In the genomic region with DNA sequence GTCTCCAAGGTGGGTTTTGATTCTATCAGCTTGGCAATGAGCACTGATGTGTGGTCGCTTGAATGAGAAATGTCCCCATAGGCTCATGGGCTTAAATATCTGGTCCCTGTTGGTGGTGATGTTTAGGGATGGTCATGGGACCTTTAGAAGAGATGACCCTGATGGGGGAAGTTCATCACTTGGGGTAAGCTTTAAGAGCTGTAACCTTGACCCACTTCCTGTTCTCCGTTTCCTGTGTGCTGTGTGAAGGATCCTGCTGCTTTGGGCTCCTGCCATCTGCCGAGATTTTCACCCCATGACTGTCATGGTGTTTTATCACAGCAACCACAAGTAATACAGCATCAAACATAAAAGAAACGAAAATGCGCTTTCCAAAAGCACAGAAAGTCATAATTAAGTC, we compare ENCODE assay signal across 11 mouse cellular contexts.
"Had no signal": no experiment of that assay in that cellular context is flagged by ENCODE, and none has a peak within 500 bp of the region (broad histone marks: within the 10 kb centered on the region; RNA-seq: fewer than 3 reads in every experiment).

No protein-coding gene starts in this region.

- H3K9ac ChIP-seq: kidney, embryonic 15.5 days; limb, embryonic 15.5 days; liver, embryonic 14.5 days; neural tube, embryonic 13.5 days had no signal

- DNase-seq: kidney, adult 2 months; kidney, postnatal 14 days; lung, adult 18-20 months; midbrain, embryonic 14.5 days; right cerebral cortex, postnatal 14 days had no signal

- H3K27ac ChIP-seq: kidney, embryonic 15.5 days; limb, embryonic 15.5 days; liver, embryonic 14.5 days; midbrain, embryonic 10.5 days; neural tube, embryonic 13.5 days had no signal

- ATAC-seq: intestine, embryonic 16.5 days had no signal

- H3K27me3 ChIP-seq: kidney, embryonic 15.5 days; limb, embryonic 15.5 days; neural tube, embryonic 13.5 days had no signal

- H3K36me3 ChIP-seq: kidney, embryonic 15.5 days; limb, embryonic 15.5 days; midbrain, embryonic 10.5 days; neural tube, embryonic 13.5 days had no signal

- H3K9me3 ChIP-seq: kidney, embryonic 15.5 days; limb, embryonic 15.5 days; midbrain, embryonic 10.5 days; neural tube, embryonic 13.5 days had no signal

- H3K4me3 ChIP-seq: kidney, embryonic 15.5 days; limb, embryonic 15.5 days; midbrain, embryonic 10.5 days; neural tube, embryonic 13.5 days had no signal

- H3K4me2 ChIP-seq: kidney, embryonic 15.5 days; limb, embryonic 15.5 days; neural tube, embryonic 13.5 days had no signal

- H3K4me1 ChIP-seq: limb, embryonic 15.5 days; midbrain, embryonic 10.5 days; neural tube, embryonic 13.5 days had no signal
